Mouse (Mus musculus): ENCODE data around the gene Casz1. TPM values are rescaled to one million over a fixed set of nuclear protein-coding genes. Genes with fewer than 3 reads are reported as not detected.

Casz1 gene
- polyA plus RNA-seq, 2 experiments, result 0.32 to 0.39 TPM

DNA sequence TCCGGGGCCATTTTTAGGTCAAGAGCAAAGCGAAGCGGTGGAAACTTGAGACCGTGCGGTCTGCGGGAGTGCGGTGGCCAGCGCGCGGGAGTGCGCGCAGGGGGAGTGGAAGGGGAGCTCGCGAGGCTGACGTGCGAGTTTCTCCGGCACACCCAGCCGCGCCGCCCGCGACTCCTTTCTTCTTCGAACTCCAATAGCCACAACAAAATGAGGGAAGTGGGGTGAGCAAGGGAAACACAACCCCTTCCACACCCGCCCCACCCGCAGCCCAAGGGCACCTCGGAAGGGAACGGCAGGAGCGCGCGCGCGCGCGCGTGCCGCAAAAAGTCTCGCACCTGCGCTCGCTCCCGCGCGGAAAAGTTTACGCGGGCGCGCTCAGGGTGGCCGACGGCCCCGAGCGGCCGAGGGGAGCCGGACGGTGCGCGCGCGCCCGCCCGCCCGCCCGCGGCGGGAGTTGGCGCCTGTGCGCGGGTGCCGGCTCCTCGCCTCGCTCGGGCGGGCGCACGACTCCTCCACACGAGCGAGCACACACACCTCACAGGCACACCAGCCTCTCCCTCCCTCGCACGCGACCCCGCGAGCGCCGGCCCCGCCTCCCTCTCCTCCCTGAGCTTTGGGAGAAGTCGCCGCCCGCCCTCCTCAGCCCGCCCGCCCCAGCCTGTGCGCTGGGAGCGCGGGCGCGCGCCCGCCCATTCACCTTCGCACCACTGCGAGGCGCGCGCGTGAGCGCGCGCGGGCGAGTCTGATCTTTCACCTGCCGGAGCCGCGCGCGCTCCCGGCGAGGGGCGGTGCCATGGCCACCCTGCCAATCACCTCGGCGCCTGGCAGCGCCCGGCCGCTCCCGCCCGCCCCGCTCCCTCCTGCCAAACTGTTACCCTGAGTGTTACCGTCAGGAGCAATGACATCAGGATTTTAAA, 96.3 kb downstream of the Casz1 start:
- no peaks in the 10 kb centered on the region for H3K36me3 ChIP-seq (replicated peaks; ENCODE audit: control insufficient read depth, insufficient read depth, low read depth)
- H3K9me3 ChIP-seq (ENCODE audit: control insufficient read depth, low read length), result no peaks in the 10 kb centered on the region
- peak overlapping the region; percentile 85 for H3K4me2 ChIP-seq (ENCODE audit: low read depth)
- TF ChIP-seq CTCF (IDR thresholded peaks at IDR 0.05; ENCODE audit: low read depth) (no peak), EP300 (IDR thresholded peaks at IDR 0.05; ENCODE audit: low read depth) (no peak)
- under 1% methylated on average over 109 of the region's 123 CpGs for WGBS (ENCODE audit: insufficient replicate concordance)
- peak overlapping the region; percentile 56 to 64 for H3K4me3 ChIP-seq (ENCODE audit: insufficient read depth in 1 of 2, low read depth in 2 of 2, low read length in 2 of 2)
- H3K9ac ChIP-seq (replicated peaks), result no peak overlapping the region
- H3K27me3 ChIP-seq (ENCODE audit: control insufficient read depth, insufficient read depth, low read length), result peaks cover 52% of the 10 kb centered on the region
- peak; percentile 35 to 51 (median 36) for DNase-seq (ENCODE audit: low read depth in 3 of 3, low spot score in 3 of 3)
- H3K4me1 ChIP-seq (replicated peaks; ENCODE audit: control insufficient read depth in 2 of 2, insufficient read depth in 2 of 2, low read length in 1 of 2), result no peaks in the 10 kb centered on the region
- peak; percentile 79 for ATAC-seq (ENCODE audit: insufficient read depth)
- H3K27ac ChIP-seq, result no peak overlapping the region

DNA sequence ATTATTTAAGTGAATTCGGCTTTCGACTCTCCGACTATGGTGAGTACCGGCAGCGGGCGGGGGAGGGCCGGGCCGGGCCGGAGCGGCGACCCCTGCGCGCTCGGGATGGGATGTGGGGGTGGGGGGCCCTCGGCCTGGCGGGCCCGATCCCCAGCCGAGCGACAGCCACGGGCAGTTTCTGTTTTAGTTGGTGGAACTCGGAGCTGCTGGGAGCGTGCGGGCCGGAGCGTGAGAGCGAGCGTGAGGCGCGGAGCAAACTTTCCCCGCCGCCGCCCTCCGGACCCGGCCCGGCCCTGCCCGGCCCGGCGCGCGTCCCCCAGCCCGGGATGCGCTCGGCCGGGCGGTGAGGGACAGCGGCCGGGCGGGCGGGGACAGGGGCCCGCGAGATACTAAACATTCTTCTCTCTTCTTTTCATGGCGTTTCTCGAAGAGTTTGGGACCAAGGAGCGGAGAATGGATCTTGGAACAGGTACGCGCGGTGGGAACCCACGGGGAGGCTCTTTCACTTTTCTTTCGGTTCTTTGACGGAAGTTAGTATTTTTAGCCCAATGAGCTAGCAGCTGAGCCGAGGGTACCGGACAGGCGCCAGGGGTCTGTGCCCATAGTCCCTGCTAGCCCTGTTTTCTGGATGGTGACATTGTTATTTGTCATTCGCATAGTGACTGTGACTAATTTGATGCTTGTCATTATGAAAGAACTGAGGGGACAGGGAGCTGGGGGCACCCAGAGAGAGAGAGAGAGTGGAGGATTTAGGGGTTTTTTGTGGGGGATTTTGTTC, 97.2 kb downstream of the Casz1 start:
- no peak for TF ChIP-seq EP300 (IDR thresholded peaks at IDR 0.05; ENCODE audit: low read depth)
- TF ChIP-seq CTCF (IDR thresholded peaks at IDR 0.05; ENCODE audit: low read depth), result no peak
- H3K9ac ChIP-seq (replicated peaks), result no peak overlapping the region; the same call in 1 of the 2 replicates
- 1% methylated on average over 62 of the region's 64 CpGs for WGBS (ENCODE audit: insufficient replicate concordance)
- H3K27ac ChIP-seq, result no peak overlapping the region
- no peaks in the 10 kb centered on the region for H3K9me3 ChIP-seq (ENCODE audit: control insufficient read depth, low read length)
- peak overlapping the region; percentile 50 to 64 for H3K4me3 ChIP-seq (ENCODE audit: insufficient read depth in 1 of 2, low read depth in 2 of 2, low read length in 2 of 2)
- peaks cover 52% of the 10 kb centered on the region for H3K27me3 ChIP-seq (ENCODE audit: control insufficient read depth, insufficient read depth, low read length)
- H3K4me1 ChIP-seq (replicated peaks; ENCODE audit: control insufficient read depth in 2 of 2, insufficient read depth in 2 of 2, low read length in 1 of 2), result no peaks in the 10 kb centered on the region
- no peak for ATAC-seq (ENCODE audit: insufficient read depth)
- DNase-seq (ENCODE audit: low read depth in 3 of 3, low spot score in 3 of 3), result no peak
- no peaks in the 10 kb centered on the region for H3K36me3 ChIP-seq (replicated peaks; ENCODE audit: control insufficient read depth, insufficient read depth, low read depth)
- peak overlapping the region; percentile 85 for H3K4me2 ChIP-seq (ENCODE audit: low read depth)

DNA sequence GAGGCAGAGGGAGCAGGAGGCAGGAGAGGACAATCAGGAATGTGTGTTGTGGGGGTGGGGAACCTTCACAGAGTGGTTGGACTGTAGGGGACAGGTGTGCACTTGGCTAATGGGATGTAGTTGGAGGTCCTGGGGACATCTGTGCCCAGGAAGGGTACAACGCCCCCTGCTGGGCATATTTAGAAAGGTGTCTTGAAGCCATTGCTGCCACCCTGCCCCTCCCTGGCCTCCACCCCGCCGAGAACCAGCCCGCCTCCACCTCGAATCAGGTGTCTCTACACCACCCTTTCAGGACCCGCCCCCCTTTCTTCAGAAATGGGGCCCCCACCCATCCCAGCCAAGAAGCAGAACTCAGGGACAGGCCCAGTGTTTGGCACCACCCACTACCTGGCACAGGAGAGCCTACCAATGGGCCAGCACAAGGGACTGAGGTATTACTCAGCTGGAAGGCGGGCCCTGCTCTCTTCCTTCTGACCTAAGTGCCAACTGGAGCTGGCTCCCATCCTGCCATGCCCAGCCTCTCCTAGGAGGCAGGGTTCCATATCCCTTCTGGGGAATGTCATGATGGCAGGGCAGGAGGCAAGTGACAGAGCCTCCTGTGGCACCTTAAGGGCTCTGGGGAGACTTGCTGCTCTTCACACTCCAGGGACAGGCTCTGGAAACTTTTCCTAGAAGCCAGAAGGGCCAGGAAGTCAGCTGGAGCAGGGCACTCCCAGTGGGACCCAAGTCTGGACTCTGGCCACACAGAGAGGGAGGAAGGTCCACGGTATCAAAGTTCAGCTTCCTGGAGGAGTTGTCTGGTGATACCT, 98.9 kb downstream of the Casz1 start:
- ATAC-seq (ENCODE audit: insufficient read depth), result no peak
- peak in 2 of 3 experiments; percentile 22 to 30 for DNase-seq (ENCODE audit: low read depth in 3 of 3, low spot score in 3 of 3)
- H3K36me3 ChIP-seq (replicated peaks; ENCODE audit: control insufficient read depth, insufficient read depth, low read depth), result no peaks in the 10 kb centered on the region
- TF ChIP-seq EP300 (IDR thresholded peaks at IDR 0.05; ENCODE audit: low read depth) (no peak), CTCF (IDR thresholded peaks at IDR 0.05; ENCODE audit: low read depth) (peak; percentile 69)
- no peaks in the 10 kb centered on the region for H3K4me1 ChIP-seq (replicated peaks; ENCODE audit: control insufficient read depth in 2 of 2, insufficient read depth in 2 of 2, low read length in 1 of 2)
- H3K9me3 ChIP-seq (ENCODE audit: control insufficient read depth, low read length), result no peaks in the 10 kb centered on the region
- 12% methylated on average over 8 of the region's 8 CpGs for WGBS (ENCODE audit: insufficient replicate concordance)
- peaks cover 52% of the 10 kb centered on the region for H3K27me3 ChIP-seq (ENCODE audit: control insufficient read depth, insufficient read depth, low read length)
- no peak overlapping the region for H3K4me2 ChIP-seq (ENCODE audit: low read depth)
- H3K9ac ChIP-seq (replicated peaks), result no peak overlapping the region
- no peak overlapping the region for H3K27ac ChIP-seq
- no peak overlapping the region for H3K4me3 ChIP-seq (ENCODE audit: insufficient read depth in 1 of 2, low read depth in 2 of 2, low read length in 2 of 2)

DNA sequence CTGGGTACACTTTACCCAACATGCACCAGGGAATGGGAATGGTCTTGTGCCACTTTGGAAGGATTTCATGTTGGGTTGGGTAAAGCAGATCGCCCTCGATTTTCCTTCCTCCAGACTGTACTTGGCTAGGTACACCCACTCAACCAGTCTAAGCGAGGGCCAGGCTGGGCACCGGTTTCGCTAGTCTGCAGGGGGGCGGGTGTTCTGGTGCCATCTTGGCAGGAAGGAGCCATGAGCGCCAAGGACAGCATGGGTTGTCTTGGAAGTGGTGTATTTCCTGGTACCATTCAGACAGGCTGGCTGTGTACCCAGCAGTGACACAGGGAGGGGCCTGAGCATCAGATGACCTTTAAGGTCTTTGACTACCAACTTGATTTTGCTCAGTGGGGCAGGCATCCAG, 101.1 kb downstream of the Casz1 start:
- H3K27me3 ChIP-seq (ENCODE audit: control insufficient read depth, insufficient read depth, low read length), result peaks cover 35% of the 10 kb centered on the region
- TF ChIP-seq CTCF (IDR thresholded peaks at IDR 0.05; ENCODE audit: low read depth) (no peak), EP300 (IDR thresholded peaks at IDR 0.05; ENCODE audit: low read depth) (no peak)
- H3K4me2 ChIP-seq (ENCODE audit: low read depth), result no peak overlapping the region
- no peaks in the 10 kb centered on the region for H3K4me1 ChIP-seq (replicated peaks; ENCODE audit: control insufficient read depth in 2 of 2, insufficient read depth in 2 of 2, low read length in 1 of 2)
- ATAC-seq (ENCODE audit: insufficient read depth), result no peak
- no peak overlapping the region for H3K4me3 ChIP-seq (ENCODE audit: insufficient read depth in 1 of 2, low read depth in 2 of 2, low read length in 2 of 2)
- no peaks in the 10 kb centered on the region for H3K36me3 ChIP-seq (replicated peaks; ENCODE audit: control insufficient read depth, insufficient read depth, low read depth)
- no peak overlapping the region for H3K27ac ChIP-seq
- no peak overlapping the region for H3K9ac ChIP-seq (replicated peaks)
- H3K9me3 ChIP-seq (ENCODE audit: control insufficient read depth, low read length), result no peaks in the 10 kb centered on the region
- DNase-seq (ENCODE audit: low read depth in 3 of 3, low spot score in 3 of 3), result no peak
- WGBS (ENCODE audit: insufficient replicate concordance), result 80% methylated on average over 7 of the region's 7 CpGs

Measured in liver, embryonic 14.5 days (tissue).